Mouse (Mus musculus) left cerebral cortex, postnatal 10 days (tissue): ENCODE results near the gene Naaladl1. TPM values are rescaled to one million over a fixed set of nuclear protein-coding genes. Genes with fewer than 3 reads are reported as not detected.

Experiments
- DNase-seq, 2 experiments: peaks; one replicate each; pipeline ENCODE4 v3.0.0; 2021 to 2022; ENCODE audit warnings: low spot score in 2 of 2, mixed read lengths in 1 of 2; ENCODE audit errors: extremely low spot score in 1 of 2
- intact Hi-C: fragments of 180-260 bp; cut with DNase I; formaldehyde crosslinking; loops from one replicate; pipeline ENCODE4 v1.15.1; 2025
- total RNA-seq, 2 experiments: library from RNA; stranded (reverse); gene quantifications; 2 replicates each; pipeline ENCODE4 v1.2.3; 2021

The Naaladl1 gene
- total RNA-seq, 2 experiments from 2014 or later: 0.13 to 0.18 TPM

DNA sequence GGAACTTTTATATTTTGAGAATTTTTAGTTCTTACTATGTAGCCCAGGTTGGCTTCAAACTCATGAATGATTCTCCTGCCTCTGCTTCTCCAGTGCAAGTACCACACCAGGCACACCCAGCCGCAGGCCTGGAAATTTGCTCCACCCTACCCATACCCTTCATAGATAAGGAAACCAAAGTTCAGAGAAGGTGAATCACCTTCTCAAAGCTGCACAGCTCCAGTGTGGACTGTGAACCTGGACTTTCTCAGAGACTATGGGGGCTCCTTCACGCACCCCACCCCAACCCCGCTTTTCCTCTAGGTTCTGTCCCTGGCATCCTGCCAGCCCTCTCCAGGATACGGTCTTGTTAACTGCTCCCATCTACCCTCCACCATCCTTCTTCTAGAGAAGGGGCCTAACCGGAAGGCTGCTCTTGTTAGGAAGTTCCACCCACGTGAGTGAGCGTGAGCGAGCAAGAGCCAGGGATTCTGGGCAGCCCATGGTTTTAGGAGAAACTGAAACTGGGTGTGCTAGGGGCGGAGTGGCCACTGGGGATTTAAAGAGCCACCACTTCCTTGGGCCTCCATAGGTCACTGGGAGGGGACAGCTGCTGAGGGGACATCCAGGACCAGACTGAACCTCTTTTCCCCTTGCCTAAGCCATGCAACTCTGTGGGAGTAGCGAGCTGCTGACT, 58.4 kb downstream of the Naaladl1 start:
- intact Hi-C loops: no loop called here
- DNase-seq: peak in 1 of 2 experiments; percentile 50

Other genes starting within 250 kb of the Naaladl1 start
- 10 to 100 TPM; 10.7 to 12.4 TPM for gene Frmd8, start 230.5 kb upstream of the Naaladl1 start, total RNA-seq
- gene Slc25a45, start 228.0 kb upstream of the Naaladl1 start, total RNA-seq: 1 to 10 TPM; 3.4 to 3.8 TPM
- gene Tigd3, start 211.6 kb upstream of the Naaladl1 start, total RNA-seq: 1 to 10 TPM; 6.5 to 8.1 TPM
- gene Dpf2, start 192.8 kb upstream of the Naaladl1 start, total RNA-seq: 10 to 100 TPM; 76.8 to 80.7 TPM
- 1 to 10 TPM; 8.3 to 9.8 TPM for gene Cdc42ep2, start 181.0 kb upstream of the Naaladl1 start, total RNA-seq
- 10 to 100 TPM in 1 of 2 experiments, 1 to 10 TPM in 1; 8.0 to 10.7 TPM for gene Pola2, start 141.6 kb upstream of the Naaladl1 start, total RNA-seq
- gene Slc22a20, start 119.6 kb upstream of the Naaladl1 start, total RNA-seq: not detected
- 10 to 100 TPM; 18.2 to 19.3 TPM for gene Capn1, start 89.9 kb upstream of the Naaladl1 start, total RNA-seq
- gene Syvn1, start 59.2 kb upstream of the Naaladl1 start, total RNA-seq: 10 to 100 TPM; 39.3 to 40.2 TPM
- gene Mrpl49, start 48.0 kb upstream of the Naaladl1 start, total RNA-seq: 10 to 100 TPM; 43.3 to 45.3 TPM
- 100 to 1,000 TPM; 698 to 713 TPM for gene Fau, start 47.9 kb upstream of the Naaladl1 start, total RNA-seq
- gene Znhit2, start 44.6 kb upstream of the Naaladl1 start, total RNA-seq: 10 to 100 TPM; 37.0 to 41.3 TPM
- gene Tm7sf2, start 37.4 kb upstream of the Naaladl1 start, total RNA-seq: 10 to 100 TPM; 61.5 to 63.8 TPM
- 10 to 100 TPM; 90.8 to 94.8 TPM for gene Vps51, start 28.6 kb upstream of the Naaladl1 start, total RNA-seq
- gene Tmem262, start 25.7 kb upstream of the Naaladl1 start, total RNA-seq: not detected
- not detected for gene Gm28374, start 23.5 kb upstream of the Naaladl1 start, total RNA-seq
- gene Zfpl1, start 20.8 kb upstream of the Naaladl1 start, total RNA-seq: 10 to 100 TPM; 36.3 to 37.9 TPM
- gene Cdca5, start 20.8 kb upstream of the Naaladl1 start, total RNA-seq: under 1 TPM; 0.90 to 0.95 TPM
- not detected for gene AC131692.1, start 11.4 kb upstream of the Naaladl1 start, total RNA-seq
- gene Sac3d1, start 12.9 kb downstream of the Naaladl1 start, total RNA-seq: 10 to 100 TPM; 23.0 to 24.7 TPM
- gene Snx15, start 22.5 kb downstream of the Naaladl1 start, total RNA-seq: 10 to 100 TPM; 39.1 to 41.3 TPM
- gene Batf2, start 35.2 kb downstream of the Naaladl1 start, total RNA-seq: under 1 TPM in 1 of 2 experiments, not detected in 1; 0.43 TPM
- gene Arl2, start 35.8 kb downstream of the Naaladl1 start, total RNA-seq: 10 to 100 TPM; 58.2 to 59.9 TPM
- not detected for gene Majin, start 78.6 kb downstream of the Naaladl1 start, total RNA-seq
- gene Gpha2, start 120.6 kb downstream of the Naaladl1 start, total RNA-seq: not detected
- 100 to 1,000 TPM; 214 to 224 TPM for gene Ppp2r5b, start 130.1 kb downstream of the Naaladl1 start, total RNA-seq
- 10 to 100 TPM; 32.9 to 34.9 TPM for gene Atg2a, start 135.9 kb downstream of the Naaladl1 start, total RNA-seq
- gene Ehd1, start 170.9 kb downstream of the Naaladl1 start, total RNA-seq: 10 to 100 TPM; 45.0 to 49.0 TPM
- gene Cdc42bpg, start 200.7 kb downstream of the Naaladl1 start, total RNA-seq: 1 to 10 TPM; 2.6 to 4.8 TPM
- 10 to 100 TPM; 65.8 to 66.4 TPM for gene Men1, start 229.2 kb downstream of the Naaladl1 start, total RNA-seq
- gene Map4k2, start 235.4 kb downstream of the Naaladl1 start, total RNA-seq: 10 to 100 TPM; 72.1 to 80.9 TPM